Mouse (Mus musculus) urinary bladder, adult 18-20 months (tissue): ENCODE data around the gene Mpc1.
A peak's percentile ranks its signal among the peaks of the same experiment; 100 is the strongest.
"Not testable (repeated sequence)": the region's sequence is repeated elsewhere in the genome, so short reads cannot be mapped to it uniquely, and the experiment has no call there.

Source experiments
- DNase-seq, 2 experiments: peaks; one replicate each; pipeline ENCODE4 v3.0.0; 2022; ENCODE audit warnings: low spot score in 2 of 2, mixed read lengths in 2 of 2

Mpc1 gene

DNA sequence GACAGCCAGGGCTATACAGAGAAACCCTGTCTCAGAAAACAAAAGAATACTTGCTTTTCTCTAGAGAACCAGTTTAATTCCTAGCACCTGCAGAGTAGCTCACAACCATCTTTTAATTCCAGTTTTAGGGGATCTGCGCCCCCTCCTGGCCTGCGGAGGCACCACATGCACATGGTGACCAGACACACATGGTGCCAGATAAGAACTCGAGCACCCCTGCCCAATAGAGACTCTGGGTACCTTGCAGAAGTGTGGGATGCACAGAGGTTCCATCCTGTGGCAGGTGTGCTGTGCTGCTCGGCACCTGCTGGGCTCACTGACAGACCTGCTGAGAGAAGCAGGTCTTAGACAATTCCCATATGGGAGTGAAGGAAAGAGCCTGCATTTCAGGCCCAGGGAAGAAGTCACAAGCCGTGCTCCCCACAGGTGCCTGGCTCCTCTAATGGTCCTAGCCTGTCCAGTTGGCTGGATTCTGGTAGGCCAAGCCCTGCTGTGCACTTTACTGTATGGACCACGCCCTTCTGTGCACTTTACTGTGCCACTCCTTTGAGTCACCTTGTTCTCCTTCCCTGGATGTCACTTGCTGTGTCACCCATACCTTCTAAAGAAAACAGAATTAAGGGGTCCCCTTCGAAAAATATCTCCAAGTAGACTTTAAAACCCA lies 45.9 kb downstream of the Mpc1 start:
- no peak for DNase-seq

DNA sequence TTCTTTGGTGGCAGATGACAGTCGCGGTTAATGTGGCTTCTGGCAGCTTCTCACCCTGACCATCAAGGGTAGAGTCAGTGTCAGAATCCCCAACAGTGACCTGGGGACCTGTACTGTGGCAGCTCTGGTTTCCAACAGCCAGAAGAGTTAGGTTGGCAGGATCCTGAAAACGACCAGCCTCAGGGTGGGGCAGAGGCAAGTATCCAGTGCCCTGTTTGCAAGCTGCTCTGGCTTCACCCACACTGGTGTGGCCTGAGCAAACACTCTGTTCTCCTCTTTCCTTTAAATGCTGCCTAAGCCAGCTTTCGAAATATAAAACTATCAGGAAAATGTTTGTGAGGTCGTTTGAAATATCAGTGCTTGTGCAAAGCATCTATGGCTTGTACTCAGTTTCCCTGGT lies 47.9 kb downstream of the Mpc1 start:
- no peak for DNase-seq

DNA sequence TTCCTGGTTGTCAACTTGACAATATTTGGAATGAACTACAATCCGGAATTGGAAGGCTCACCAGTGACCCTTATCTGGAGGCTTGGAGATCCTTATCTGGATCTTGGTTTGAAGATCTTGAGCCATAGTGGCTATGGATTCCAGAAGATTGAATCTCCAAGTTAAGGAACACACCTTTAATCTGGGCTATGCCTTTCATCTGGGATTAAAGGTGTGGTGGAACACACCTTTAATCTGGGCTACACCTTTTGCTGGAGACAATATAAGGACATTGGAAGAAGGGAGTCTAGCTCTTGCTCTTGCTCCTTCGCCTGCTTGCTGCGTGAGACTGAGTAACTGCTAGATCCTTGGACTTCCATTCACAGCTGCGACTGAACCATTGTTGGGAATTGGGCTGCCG lies 54.5 kb downstream of the Mpc1 start, which contains the start of gene Prr18:
Prr18 (plus strand) TSS at position 301 of the 400 bp plus-strand sequence.
- not testable (repeated sequence) for DNase-seq

DNA sequence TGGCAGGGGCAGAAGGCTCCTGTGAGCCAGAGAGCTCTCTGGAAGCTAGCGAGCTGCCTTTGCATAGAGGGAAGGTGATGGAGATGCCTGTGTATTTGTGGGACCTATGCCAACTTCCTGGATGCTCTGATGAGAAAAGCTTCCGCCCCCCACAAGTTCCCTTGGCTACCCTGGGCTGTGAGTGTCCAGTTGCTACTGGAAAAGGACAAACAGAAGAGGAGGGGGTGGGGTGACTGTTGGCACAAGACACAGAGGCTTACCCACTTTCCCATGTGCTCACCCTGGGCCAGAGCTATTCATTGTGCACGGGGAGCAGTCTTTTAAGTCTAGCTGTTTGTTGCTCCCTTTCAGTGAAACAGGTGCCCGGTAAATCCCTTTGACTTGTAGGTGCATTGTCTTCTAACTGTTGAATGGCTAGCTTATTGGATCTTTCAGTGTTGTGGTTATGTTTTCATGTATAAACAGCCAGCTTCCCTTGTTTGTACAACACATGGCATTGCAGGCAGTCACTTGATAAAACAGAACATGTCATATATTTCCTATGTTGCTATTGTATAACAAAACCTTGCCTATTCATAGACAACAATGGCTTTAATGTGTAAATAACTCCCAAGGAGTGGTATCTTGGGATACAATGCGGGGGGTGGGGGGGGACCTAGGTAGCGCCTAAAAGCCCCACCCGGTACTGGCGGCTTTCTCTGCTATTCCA lies 57.1 kb downstream of the Mpc1 start:
- no peak for DNase-seq

DNA sequence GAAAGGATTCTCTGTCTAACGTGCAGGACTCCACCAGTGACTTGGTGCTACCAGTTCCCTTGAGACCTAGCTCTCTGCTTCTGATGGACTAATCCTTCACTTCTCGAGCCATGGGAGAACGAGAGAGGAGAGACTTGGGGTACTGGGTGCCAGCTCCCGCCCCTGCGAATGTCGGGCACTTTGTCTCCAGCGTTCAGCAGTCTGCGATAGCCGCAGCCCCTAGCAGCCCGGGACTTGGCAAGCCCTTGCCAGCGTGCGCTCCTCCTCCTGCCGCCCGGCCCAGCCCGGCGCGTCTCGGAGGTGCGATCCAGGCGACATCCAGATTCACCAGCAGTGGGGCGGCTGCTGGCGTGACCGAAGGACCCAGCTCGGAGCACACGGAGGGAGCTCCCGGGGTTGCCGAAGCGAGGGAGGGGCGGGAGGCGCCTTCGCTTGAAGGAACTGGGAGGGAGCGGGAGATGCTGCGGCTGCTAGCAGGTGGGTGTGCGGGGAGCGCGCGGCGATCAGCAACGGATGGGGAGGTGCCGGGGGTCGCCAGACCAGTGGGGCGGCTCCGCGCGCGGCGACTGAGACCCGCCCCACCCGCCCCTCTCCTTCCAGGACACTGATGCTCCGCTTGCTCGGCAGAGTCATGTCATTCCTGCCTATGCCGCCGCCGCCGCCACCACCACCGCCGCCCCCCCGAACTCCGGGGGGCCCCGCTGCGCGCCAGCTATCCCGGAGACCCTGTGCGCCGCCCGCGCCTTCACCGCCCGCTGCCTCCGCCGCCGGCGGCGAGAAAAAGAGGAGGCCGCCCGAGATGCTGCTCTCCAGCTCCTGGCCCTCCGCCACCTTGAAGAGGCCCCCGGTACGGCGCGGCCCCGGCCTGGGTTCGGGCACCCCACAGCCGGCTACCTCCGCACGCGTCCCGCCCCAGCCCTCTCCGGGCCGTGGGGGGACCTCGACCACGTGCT lies 58.0 kb downstream of the Mpc1 start:
- peak in 1 of 2 experiments; percentile 34 for DNase-seq

DNA sequence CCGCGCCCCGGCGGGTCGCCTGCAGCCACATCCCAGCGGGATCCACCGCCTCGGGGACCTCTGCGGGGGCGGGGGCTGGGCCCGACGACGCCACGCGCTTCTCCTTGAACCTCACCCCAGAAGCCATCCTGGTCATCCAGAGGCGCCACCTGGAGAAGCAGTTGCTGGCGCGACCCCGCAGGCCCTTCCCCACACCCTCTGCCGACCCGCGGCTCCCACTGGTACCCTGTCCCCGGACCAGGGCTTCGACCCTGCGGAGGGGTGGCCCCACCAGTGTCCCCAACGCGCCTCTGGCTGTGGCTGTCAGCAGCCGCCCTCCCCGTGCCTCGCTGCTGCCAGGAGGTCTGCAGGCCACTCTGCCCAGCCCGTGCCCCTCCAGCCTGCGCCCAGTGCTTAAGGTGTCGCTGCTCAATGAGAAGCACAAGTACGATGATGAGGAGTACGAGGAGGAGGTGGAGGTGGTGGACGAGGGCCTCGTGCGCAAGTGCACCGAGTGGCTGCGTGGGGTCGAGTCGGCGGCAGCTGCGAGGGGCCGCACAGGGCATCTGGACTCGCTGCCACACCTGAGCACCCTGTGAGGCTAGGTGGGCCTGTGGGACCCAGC lies 58.8 kb downstream of the Mpc1 start:
- DNase-seq: no peak

DNA sequence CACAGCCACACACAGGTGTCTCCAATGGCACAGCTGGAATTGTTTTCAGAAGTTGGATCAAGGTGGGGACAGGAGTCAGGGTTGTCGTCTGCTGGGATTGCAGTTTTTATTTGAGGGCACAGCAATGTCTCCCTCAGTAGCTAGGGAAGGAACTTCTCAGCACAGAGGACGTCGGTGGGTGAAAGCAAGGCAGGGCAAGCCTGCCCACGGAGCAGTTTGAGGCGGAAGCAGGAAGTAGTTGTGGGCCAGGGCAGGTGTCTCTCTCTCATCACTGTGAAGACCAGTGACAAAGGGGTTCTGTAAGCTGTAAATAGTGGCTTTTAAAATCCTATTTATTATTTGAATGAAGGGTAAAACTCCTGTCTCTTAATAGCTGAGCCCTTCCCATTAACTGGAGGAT lies 60.0 kb downstream of the Mpc1 start:
- DNase-seq: no peak

DNA sequence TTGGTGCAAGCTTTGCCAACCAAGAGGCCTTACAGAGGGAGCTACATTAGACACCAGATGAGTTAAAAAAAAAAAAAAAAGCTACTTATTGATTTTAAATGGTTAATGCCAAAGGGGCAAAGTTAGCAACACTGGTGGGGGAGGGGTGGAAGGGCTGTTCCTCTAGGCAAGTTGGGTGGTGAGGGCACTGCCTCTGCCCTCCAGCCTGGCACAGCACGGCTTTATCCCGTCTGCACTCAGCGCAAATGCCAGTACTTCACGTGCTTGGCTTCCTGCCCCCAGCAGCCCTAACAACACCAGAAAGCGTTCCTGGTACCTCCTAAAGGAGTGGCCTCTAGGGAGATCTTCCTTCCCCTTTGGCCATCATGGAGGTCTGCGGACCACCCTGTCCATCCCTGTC lies 60.7 kb downstream of the Mpc1 start:
- no peak for DNase-seq
